Comparison of ENCODE assay signal across 9 mouse cellular contexts in genomic region chr9:40636054-40636453, GRCm38 (mm10). TPM values are rescaled to one million over a fixed set of nuclear protein-coding genes. Genes with fewer than 3 reads are reported as not detected.
A peak's percentile ranks its signal among the peaks of the same experiment; 100 is the strongest.
DNase-seq lines count a peak whose midpoint lies in the region; ATAC-seq lines count a peak whose summit lies in the region.
"Had no signal": no experiment of that assay in that cellular context is flagged by ENCODE, and none has a peak within 500 bp of the region (broad histone marks: within the 10 kb centered on the region; RNA-seq: fewer than 3 reads in every experiment).

No protein-coding gene starts in this region.

- H3K4me3 ChIP-seq in liver, embryonic 12.5 days, result no peak overlapping the region
- H3K4me3 ChIP-seq: megakaryocyte, embryonic 14.5 days had no signal

- H3K4me1 ChIP-seq in liver, embryonic 12.5 days, result peaks cover 10% of the 10 kb centered on the region

- WGBS in liver, embryonic 12.5 days (ENCODE audit: insufficient replicate concordance), result 16% methylated on average over 2 of the region's 2 CpGs

- ATAC-seq in liver, embryonic 12.5 days, result no peak

- no peak overlapping the region for H3K27ac ChIP-seq in liver, embryonic 12.5 days

- H3K9ac ChIP-seq in liver, embryonic 12.5 days, result no peak overlapping the region

- intact Hi-C loops in left cerebral cortex, postnatal 10 days (cut with DNase I), result loop anchor here (2.0 to 5.0 kb wide), 2 partner anchors 51 to 115 kb away; partner anchors contain the start of gene Clmp

- no peaks in the 10 kb centered on the region for H3K36me3 ChIP-seq in liver, embryonic 12.5 days

- H3K4me2 ChIP-seq in liver, embryonic 12.5 days, result no peak overlapping the region

- H3K9me3 ChIP-seq in liver, embryonic 12.5 days (replicated peaks), result no peaks in the 10 kb centered on the region
- H3K9me3 ChIP-seq: megakaryocyte, embryonic 14.5 days had no signal

- peak; percentile 44 for DNase-seq in liver
- peak; percentile 81 for DNase-seq in NIH3T3 (ENCODE audit: low read depth)
- DNase-seq in cerebellum, adult 9-11 months, result peak; percentile 70
- peak; percentile 54 to 65 for DNase-seq in gastrocnemius, postnatal 4 days (ENCODE audit: low spot score in 2 of 2)
- peak; percentile 57 to 68 for DNase-seq in left cerebral cortex, postnatal 10 days (ENCODE audit: extremely low spot score in 1 of 2, low spot score in 2 of 2)
- peak; percentile 44 to 60 for DNase-seq in natural killer cell, adult 2 months (ENCODE audit: low spot score in 2 of 2)
- DNase-seq in testis, postnatal 10 days (ENCODE audit: low spot score), result peak; percentile 78

- H3K27me3 ChIP-seq in liver, embryonic 12.5 days (replicated peaks), result no peaks in the 10 kb centered on the region

RNA-seq across cellular contexts. Expression of gene Gm21915, which starts 34.4 kb away (rescaled TPM):
- polyA plus RNA-seq in liver, embryonic 12.5 days (2016; fragmentation: Nextera tagmentation; extraction: Ambion mirVana), result not detected in 2 replicates
- not detected for total RNA-seq in gastrocnemius, postnatal 4 days (2021)
- not detected for total RNA-seq in left cerebral cortex, postnatal 10 days (2021)

RNA-seq across cellular contexts. Expression of gene Clmp, which starts 49.7 kb away (rescaled TPM):
- polyA plus RNA-seq in liver, embryonic 12.5 days (2016; fragmentation: Nextera tagmentation; extraction: Ambion mirVana), result 3.3 and 4.1 TPM in 2 replicates
- 10 to 100 TPM; 31.1 to 31.8 TPM for total RNA-seq in gastrocnemius, postnatal 4 days (2021)
- total RNA-seq in left cerebral cortex, postnatal 10 days (2021), result 10 to 100 TPM; 50.0 to 59.1 TPM
